Mouse (Mus musculus) hindbrain, embryonic 14.5 days (tissue): ENCODE data around the gene Dmac1. TPM values are rescaled to one million over a fixed set of nuclear protein-coding genes. Genes with fewer than 3 reads are reported as not detected.
"Not testable (repeated sequence)": the region's sequence is repeated elsewhere in the genome, so short reads cannot be mapped to it uniquely, and the experiment has no call there.

ENCODE experiments used
- ATAC-seq: fragments of 200-750 bp; cut with Nextera tagmentation; 2 replicates; pipeline ENCODE4 v1.8.0; 2017; ENCODE audit warnings: moderate number of reproducible peaks, mild to moderate bottlenecking, moderate TSS enrichment, moderate library complexity; ENCODE audit not compliant: low FRiP score
- DNase-seq: peaks from one replicate; pipeline ENCODE4 v3.0.0-alpha.2; 2015; ENCODE audit warnings: low spot score
- H3K27ac ChIP-seq: fragments of 300-500 bp; sonication (generic); 2 replicates; pipeline ENCODE4 v1.5.1; 2014; ENCODE audit warnings: mild to moderate bottlenecking, moderate library complexity
- H3K27me3 ChIP-seq: fragments of 300-500 bp; sonication (generic); 2 replicates; pipeline ENCODE4 v1.6.1; 2014; ENCODE audit warnings: mild to moderate bottlenecking, low read length, mixed read lengths; ENCODE audit not compliant: control insufficient read depth, insufficient read depth
- H3K36me3 ChIP-seq: fragments of 300-500 bp; sonication (generic); replicated peaks from 2 replicates; pipeline ENCODE4 v1.6.1; 2014; ENCODE audit not compliant: control insufficient read depth, insufficient read depth
- H3K4me1 ChIP-seq: fragments of 300-500 bp; sonication (generic); replicated peaks from 2 replicates; pipeline ENCODE4 v1.6.1; 2014; ENCODE audit warnings: antibody characterized with exemption, low read length, mixed read lengths; ENCODE audit not compliant: control insufficient read depth, insufficient read depth
- H3K4me2 ChIP-seq: fragments of 300-500 bp; sonication (generic); replicated peaks from 2 replicates; pipeline ENCODE4 v1.6.1; 2014; ENCODE audit warnings: mild to moderate bottlenecking, moderate library complexity
- H3K4me3 ChIP-seq: fragments of 300-500 bp; sonication (generic); replicated peaks from 2 replicates; pipeline ENCODE4 v1.5.1; 2014; ENCODE audit warnings: mild to moderate bottlenecking, low read length
- H3K9ac ChIP-seq: fragments of 300-500 bp; sonication (generic); 2 replicates; pipeline ENCODE4 v1.6.1; 2014
- H3K9me3 ChIP-seq: fragments of 300-500 bp; sonication (generic); 2 replicates; pipeline ENCODE4 v1.6.1; 2016; ENCODE audit warnings: low read length; ENCODE audit not compliant: control insufficient read depth
- WGBS: fragments of 180-500 bp; shearing (Covaris S2); extraction: QIAGEN DNeasy Blood & Tissue Kit; methylation state at CpG from one replicate; pipeline ENCODE4 v1.1.7; 2014; 5-methylcytosine and 5-hydroxymethylcytosine counted together
- polyA plus RNA-seq: library from polyadenylated mRNA; unstranded; fragments of >200 nt; fragmentation: Nextera tagmentation; extraction: Ambion mirVana; gene quantifications from 2 replicates; pipeline ENCODE4 v1.2.1, GENCODE M21; 2014

Gene Dmac1
- polyA plus RNA-seq, 1 experiment from 2014 or later: 95.7 TPM

- not testable (repeated sequence) for H3K9me3 ChIP-seq, H3K36me3 ChIP-seq, H3K4me2 ChIP-seq, H3K4me1 ChIP-seq, H3K27ac ChIP-seq, H3K27me3 ChIP-seq, ATAC-seq, DNase-seq, H3K4me3 ChIP-seq, H3K9ac ChIP-seq
- 28% methylated on average over 3 of the region's 3 CpGs for WGBS
These were observed 43.5 kb downstream of the Dmac1 start for GRCm38 (mm10) chr4:75234602-75235001.
